Mouse (Mus musculus) kidney, postnatal 10 days (tissue): ENCODE data around the gene Olfr344.

Source experiments
- DNase-seq: peaks from one replicate; pipeline ENCODE4 v3.0.0; 2021; ENCODE audit warnings: mixed read lengths

Olfr344 gene

GRCm38 (mm10) chr2:36566362-36566761, at the start of gene Olfr344:
Gene Olfr344 (plus strand): TSS chr2:36566662.
- no peak for DNase-seq

- DNase-seq: no peak
Measured at GRCm38 (mm10) chr2:36524698-36525097, 41.8 kb upstream of the Olfr344 start, which contains the start of gene Olfr342. Gene Olfr342 (plus strand): TSS chr2:36524998.

GRCm38 (mm10) chr2:36565156-36565555, 1.3 kb upstream of the Olfr344 start:
- DNase-seq: no peak

GRCm38 (mm10) chr2:36567022-36567421, 560 bp downstream of the Olfr344 start:
- no peak for DNase-seq

- no peak for DNase-seq
Measured at GRCm38 (mm10) chr2:36567845-36568244, 1.4 kb downstream of the Olfr344 start.
